Mouse (Mus musculus) heart, postnatal 0 days (tissue): Measurements from ENCODE around the gene Slc4a11. TPM values are rescaled to one million over a fixed set of nuclear protein-coding genes. Genes with fewer than 3 reads are reported as not detected.

Experiments
- ATAC-seq: fragments of 200-750 bp; cut with Nextera tagmentation; 2 replicates; pipeline ENCODE4 v1.8.0; 2017; ENCODE audit warnings: low read depth, moderate number of reproducible peaks, moderate library complexity; ENCODE audit not compliant: insufficient read depth
- DNase-seq: peaks from one replicate; pipeline ENCODE4 v3.0.0-alpha.2; 2016; ENCODE audit warnings: low spot score
- H3K27ac ChIP-seq: fragments of 300-500 bp; sonication (generic); 2 replicates; pipeline ENCODE4 v1.5.1; 2014; ENCODE audit warnings: low read depth, mild to moderate bottlenecking
- H3K27me3 ChIP-seq: fragments of 300-500 bp; sonication (generic); 2 replicates; pipeline ENCODE4 v1.6.1; 2014; ENCODE audit warnings: low read length, mixed read lengths; ENCODE audit not compliant: control insufficient read depth, insufficient read depth
- H3K36me3 ChIP-seq: fragments of 300-500 bp; sonication (generic); replicated peaks from 2 replicates; pipeline ENCODE4 v1.6.1; 2014; ENCODE audit warnings: low read length, mixed read lengths; ENCODE audit not compliant: control insufficient read depth, insufficient read depth
- H3K4me1 ChIP-seq: fragments of 300-500 bp; sonication (generic); 2 replicates; pipeline ENCODE4 v1.6.1; 2014; ENCODE audit warnings: antibody characterized with exemption; ENCODE audit not compliant: control insufficient read depth, insufficient read depth
- H3K4me2 ChIP-seq: fragments of 300-500 bp; sonication (generic); 2 replicates; pipeline ENCODE4 v1.6.1; 2014; ENCODE audit warnings: low read depth, mild to moderate bottlenecking, low read length, moderate library complexity
- H3K4me3 ChIP-seq: fragments of 300-500 bp; sonication (generic); 2 replicates; pipeline ENCODE4 v1.5.1; 2014; ENCODE audit warnings: low read depth, low read length
- H3K9ac ChIP-seq: fragments of 300-500 bp; sonication (generic); replicated peaks from 2 replicates; pipeline ENCODE4 v1.6.1; 2014; ENCODE audit warnings: low read depth, low read length, mixed read lengths
- H3K9me3 ChIP-seq: fragments of 300-500 bp; sonication (generic); replicated peaks from 2 replicates; pipeline ENCODE4 v1.6.1; 2016; ENCODE audit warnings: low read length; ENCODE audit not compliant: control insufficient read depth
- CTCF ChIP-seq: IDR thresholded peaks from 2 replicates; pipeline ENCODE4 v1.5.1; 2016; ENCODE audit warnings: antibody characterized with exemption, control low read depth, low read depth
- EP300 ChIP-seq: IDR thresholded peaks from 2 replicates; pipeline ENCODE4 v1.6.1; 2016; ENCODE audit warnings: antibody characterized with exemption, low read depth
- WGBS: fragments of 180-500 bp; shearing (Covaris S2); extraction: QIAGEN DNeasy Blood & Tissue Kit; methylation state at CpG from one replicate; pipeline ENCODE4 v1.1.7; 2014; 5-methylcytosine and 5-hydroxymethylcytosine counted together
- polyA plus RNA-seq: library from polyadenylated mRNA; unstranded; fragments of >200 nt; fragmentation: Nextera tagmentation; extraction: Ambion mirVana; gene quantifications from 2 replicates; pipeline ENCODE4 v1.2.1, GENCODE M21; 2015
- total RNA-seq: library from RNA; depleted of rRNA; stranded (reverse); fragments of >200 nt; gene quantifications from 2 replicates; pipeline ENCODE4 v1.2.3, GENCODE M21; 2014; ENCODE audit warnings: low replicate concordance

Gene Slc4a11
- total and polyA plus RNA-seq, 2 experiments from 2014 or later = 0.07 to 0.99 TPM

GRCm38 (mm10) chr2:130717951-130718350, 20.6 kb upstream of the Slc4a11 start:
- Histone ChIP-seq H3K27ac (no peak overlapping the region), H3K4me1 (no peaks in the 10 kb centered on the region), H3K4me3 (no peak overlapping the region), H3K9ac (no peak overlapping the region), H3K27me3 (no peaks in the 10 kb centered on the region), H3K4me2 (no peak overlapping the region), H3K9me3 (no peaks in the 10 kb centered on the region), H3K36me3 (peaks cover 90% of the 10 kb centered on the region)
- peak; percentile 20; the same call in 1 of the 2 replicates for ATAC-seq
- TF ChIP-seq CTCF (no peak), EP300 (no peak)
- DNase-seq = no peak
- WGBS = 42% methylated on average over 6 of the region's 6 CpGs

GRCm38 (mm10) chr2:130707057-130707456, 9.7 kb upstream of the Slc4a11 start:
- Histone ChIP-seq H3K4me1 (peaks cover 7% of the 10 kb centered on the region; the same call in 1 of the 2 replicates), H3K9ac (no peak overlapping the region), H3K4me3 (no peak overlapping the region), H3K9me3 (no peaks in the 10 kb centered on the region), H3K4me2 (no peak overlapping the region), H3K36me3 (peaks cover 47% of the 10 kb centered on the region), H3K27me3 (no peaks in the 10 kb centered on the region), H3K27ac (no peak overlapping the region)
- 65% methylated on average over 10 of the region's 10 CpGs for WGBS
- no peak for DNase-seq
- TF ChIP-seq EP300 (no peak), CTCF (no peak)
- no peak for ATAC-seq

- Histone ChIP-seq H3K27ac (no peak overlapping the region), H3K27me3 (no peaks in the 10 kb centered on the region), H3K4me1 (peaks cover 7% of the 10 kb centered on the region; the same call in 1 of the 2 replicates), H3K4me3 (no peak overlapping the region), H3K4me2 (no peak overlapping the region), H3K9me3 (no peaks in the 10 kb centered on the region), H3K36me3 (peaks cover 43% of the 10 kb centered on the region), H3K9ac (no peak overlapping the region)
- no peak for DNase-seq
- TF ChIP-seq CTCF = no peak
- no peak for TF ChIP-seq EP300
- WGBS = 66% methylated on average over 4 of the region's 4 CpGs
- no peak for ATAC-seq
These were observed 9.3 kb upstream of the Slc4a11 start for GRCm38 (mm10) chr2:130706602-130707001.

- Histone ChIP-seq H3K36me3 (peaks cover 29% of the 10 kb centered on the region), H3K27ac (no peak overlapping the region), H3K4me3 (no peak overlapping the region), H3K27me3 (no peaks in the 10 kb centered on the region), H3K9me3 (no peaks in the 10 kb centered on the region), H3K4me2 (no peak overlapping the region), H3K9ac (no peak overlapping the region), H3K4me1 (peaks cover 7% of the 10 kb centered on the region; the same call in 1 of the 2 replicates)
- TF ChIP-seq EP300 (no peak), CTCF (0 out of 2 replicates have a peak, but pooled peaks have one; percentile 2)
- DNase-seq (no peak), ATAC-seq (no peak)
- 77% methylated on average over 6 of the region's 6 CpGs for WGBS
These were observed 7.9 kb upstream of the Slc4a11 start for GRCm38 (mm10) chr2:130705178-130705577.

GRCm38 (mm10) chr2:130704040-130705001, 7.0 kb upstream of the Slc4a11 start:
- ATAC-seq (peak; percentile 49), DNase-seq (no peak)
- H3K9ac ChIP-seq = no peak overlapping the region
- H3K27me3 ChIP-seq = peaks cover 8% of the 10 kb centered on the region; the same call in 1 of the 2 replicates
- TF ChIP-seq CTCF (no peak), EP300 (no peak)
- no peak overlapping the region for H3K4me2 ChIP-seq
- H3K9me3 ChIP-seq = no peaks in the 10 kb centered on the region
- H3K4me3 ChIP-seq = no peak overlapping the region
- WGBS = 47% methylated on average over 9 of the region's 9 CpGs
- peaks cover 20% of the 10 kb centered on the region for H3K36me3 ChIP-seq
- H3K27ac ChIP-seq = peak overlapping the region; percentile 16; the same call in 1 of the 2 replicates
- H3K4me1 ChIP-seq = peaks cover 7% of the 10 kb centered on the region; the same call in 1 of the 2 replicates
